Mouse (Mus musculus): Measurements from ENCODE around the gene Idnk. TPM values are rescaled to one million over a fixed set of nuclear protein-coding genes. Genes with fewer than 3 reads are reported as not detected.

The Idnk gene
- polyA plus RNA-seq, 1 experiment from 2014 or later, result 40.0 TPM

DNA sequence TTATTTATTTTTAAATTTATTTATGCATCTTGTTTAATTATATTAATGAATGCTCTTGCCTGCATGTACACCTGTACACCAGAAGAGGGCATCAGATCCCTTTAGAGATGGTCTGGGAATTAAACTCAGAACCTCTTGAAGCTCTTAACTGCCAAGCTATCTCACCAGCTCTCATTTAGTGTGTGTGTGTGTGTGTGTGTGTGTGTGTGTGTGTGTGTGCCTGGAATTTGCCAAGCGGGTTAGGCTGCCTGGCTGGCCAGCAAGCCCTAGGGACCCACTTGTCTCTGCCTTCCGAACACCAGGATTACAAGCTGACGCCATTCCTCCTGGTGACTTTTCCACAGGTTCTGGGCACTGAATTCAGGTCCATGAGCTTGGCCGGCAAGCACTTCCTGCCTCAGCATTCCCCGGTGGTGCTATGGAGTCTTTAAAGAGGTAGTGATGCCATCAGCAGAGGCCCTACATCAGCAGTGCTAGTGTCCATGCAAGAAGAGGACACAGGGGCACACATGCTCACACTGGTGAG lies 8.4 kb upstream of the Idnk start:
- 41% methylated on average over 5 of the region's 5 CpGs for WGBS
- Histone ChIP-seq H3K9me3 (no peaks in the 10 kb centered on the region), H3K27me3 (replicated peaks) (no peaks in the 10 kb centered on the region), H3K4me3 (replicated peaks) (peak overlapping the region; percentile 37), H3K4me1 (no peaks in the 10 kb centered on the region), H3K36me3 (no peaks in the 10 kb centered on the region), H3K9ac (no peak overlapping the region), H3K27ac (no peak overlapping the region), H3K4me2 (peak overlapping the region; percentile 73)
- ATAC-seq (ENCODE audit: insufficient read depth, low FRiP score, low read depth), result peak; percentile 39; the same call in 1 of the 2 replicates

DNA sequence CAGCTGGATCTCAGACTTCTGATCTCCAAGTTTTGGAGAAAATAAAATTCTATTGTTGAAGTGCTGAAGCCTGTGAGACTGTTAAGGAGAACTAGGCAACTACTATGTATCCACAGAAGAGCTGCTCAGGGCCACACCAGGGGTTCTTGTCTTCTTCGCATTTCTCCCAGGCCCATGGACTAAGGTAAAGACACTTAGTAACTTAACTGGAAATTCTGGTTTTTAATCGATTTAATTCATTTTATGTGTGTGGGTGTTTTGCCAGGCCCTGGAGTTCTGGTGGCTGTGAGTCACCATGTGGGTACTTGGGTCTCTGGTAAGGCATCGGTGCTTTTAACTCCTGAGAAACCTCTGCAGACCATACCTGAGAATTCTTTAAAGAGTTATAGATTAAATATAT lies 7.8 kb upstream of the Idnk start:
- Histone ChIP-seq H3K36me3 (no peaks in the 10 kb centered on the region), H3K4me1 (no peaks in the 10 kb centered on the region), H3K9me3 (no peaks in the 10 kb centered on the region), H3K4me2 (no peak overlapping the region), H3K4me3 (replicated peaks) (no peak overlapping the region), H3K27ac (no peak overlapping the region), H3K27me3 (replicated peaks) (no peaks in the 10 kb centered on the region), H3K9ac (no peak overlapping the region)
- WGBS, result 73% methylated on average over 3 of the region's 3 CpGs
- ATAC-seq (ENCODE audit: insufficient read depth, low FRiP score, low read depth), result no peak

DNA sequence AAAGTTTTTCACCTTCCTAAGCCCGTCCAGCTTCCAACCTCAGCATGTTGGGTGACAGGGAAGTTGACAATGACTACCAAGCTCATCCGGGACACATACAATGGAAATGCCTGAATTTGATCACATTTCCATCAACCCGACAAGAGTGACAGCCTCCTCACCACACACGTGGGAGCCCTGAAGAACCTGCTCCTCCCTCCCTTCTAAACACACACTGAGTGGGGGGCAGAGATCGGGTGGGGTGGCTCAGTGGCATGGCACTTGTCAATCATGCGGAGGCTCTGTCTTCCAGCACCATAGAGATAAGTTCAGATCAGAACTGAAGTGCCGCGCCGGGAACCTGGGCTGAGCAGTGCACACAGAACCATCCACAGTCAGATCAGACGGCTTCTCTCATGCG lies 7.0 kb upstream of the Idnk start:
- Histone ChIP-seq H3K4me2 (no peak overlapping the region), H3K36me3 (no peaks in the 10 kb centered on the region), H3K9me3 (no peaks in the 10 kb centered on the region), H3K27ac (no peak overlapping the region), H3K4me1 (no peaks in the 10 kb centered on the region), H3K9ac (no peak overlapping the region), H3K27me3 (replicated peaks) (no peaks in the 10 kb centered on the region), H3K4me3 (replicated peaks) (no peak overlapping the region)
- WGBS, result 77% methylated on average over 11 of the region's 11 CpGs
- ATAC-seq (ENCODE audit: insufficient read depth, low FRiP score, low read depth), result no peak

DNA sequence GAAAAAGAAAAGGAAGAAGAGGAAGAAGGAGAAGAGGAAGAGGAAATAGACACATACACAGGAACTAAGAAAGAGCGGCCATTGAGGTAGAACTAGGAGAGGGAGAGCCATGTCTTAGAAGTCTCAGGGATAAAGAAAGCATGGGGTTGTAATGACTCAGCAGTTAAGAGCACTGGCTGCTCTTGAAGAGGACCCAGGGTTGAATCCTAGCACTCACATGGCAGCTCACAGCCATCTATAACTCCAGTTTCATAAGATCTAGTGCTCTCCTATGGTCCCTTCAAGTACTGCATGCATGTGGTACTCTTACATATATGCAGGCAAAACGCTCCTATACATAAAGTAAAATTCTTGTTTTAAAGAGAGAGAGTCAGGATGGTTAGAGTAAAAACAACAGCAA lies 1.4 kb upstream of the Idnk start:
- WGBS, result 90% methylated on average over 2 of the region's 2 CpGs
- no peak for ATAC-seq (ENCODE audit: insufficient read depth, low FRiP score, low read depth)

DNA sequence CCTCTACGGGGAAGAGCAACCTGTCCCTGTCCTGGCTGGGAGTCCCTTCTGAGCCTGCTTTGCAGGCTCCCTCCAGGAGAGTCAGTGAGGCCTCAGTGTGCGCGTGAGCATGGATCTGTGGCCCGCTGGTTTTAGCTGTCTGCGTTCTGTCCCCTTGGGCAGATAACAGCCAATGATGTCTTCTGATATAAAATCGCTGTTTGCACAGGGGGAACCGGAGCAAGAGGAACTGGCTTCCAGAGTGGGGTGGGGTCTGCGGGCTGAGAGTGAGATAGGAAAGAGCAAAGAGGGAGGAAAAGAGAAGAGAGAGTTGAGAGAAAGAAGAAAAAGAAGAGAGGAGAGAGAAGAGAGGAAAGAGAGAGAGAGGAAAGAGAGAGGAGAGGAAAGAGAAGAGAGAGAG lies 413 bp upstream of the Idnk start:
- Histone ChIP-seq H3K36me3 (peaks cover 18% of the 10 kb centered on the region), H3K4me2 (peak overlapping the region; percentile 94), H3K27ac (no peak overlapping the region), H3K9ac (no peak overlapping the region), H3K9me3 (no peaks in the 10 kb centered on the region), H3K4me1 (peaks cover 3% of the 10 kb centered on the region; the same call in 1 of the 2 replicates), H3K27me3 (replicated peaks) (no peaks in the 10 kb centered on the region), H3K4me3 (replicated peaks) (peak overlapping the region; percentile 90)
- WGBS, result 19% methylated on average over 8 of the region's 8 CpGs
- ATAC-seq (ENCODE audit: insufficient read depth, low FRiP score, low read depth), result no peak

More for the DNA sequence above, 1.4 kb upstream of the Idnk start:
- no peak overlapping the region for H3K4me2 ChIP-seq
- no peak overlapping the region for H3K4me3 ChIP-seq (replicated peaks)
- no peaks in the 10 kb centered on the region for H3K9me3 ChIP-seq
- H3K4me1 ChIP-seq, result peaks cover 3% of the 10 kb centered on the region; the same call in 1 of the 2 replicates
- no peak overlapping the region for H3K27ac ChIP-seq
- H3K27me3 ChIP-seq (replicated peaks), result no peaks in the 10 kb centered on the region
- H3K36me3 ChIP-seq, result peaks cover 10% of the 10 kb centered on the region
- H3K9ac ChIP-seq, result no peak overlapping the region

GRCm38 (mm10) chr13:58158099-58158912 lies 857 bp downstream of the Idnk start:
- Histone ChIP-seq H3K4me1 (peaks cover 3% of the 10 kb centered on the region; the same call in 1 of the 2 replicates), H3K4me2 (peak overlapping the region; percentile 94), H3K4me3 (replicated peaks) (peak overlapping the region; percentile 90), H3K36me3 (peaks cover 24% of the 10 kb centered on the region), H3K27me3 (replicated peaks) (no peaks in the 10 kb centered on the region), H3K9ac (peak overlapping the region; percentile 61), H3K27ac (peak overlapping the region; percentile 63), H3K9me3 (no peaks in the 10 kb centered on the region)
- WGBS, result 8% methylated on average over 16 of the region's 16 CpGs
- peak; percentile 42; the same call in 1 of the 2 replicates for ATAC-seq (ENCODE audit: insufficient read depth, low FRiP score, low read depth)

- no peak for ATAC-seq (ENCODE audit: insufficient read depth, low FRiP score, low read depth)
These were observed 3.3 kb downstream of the Idnk start for GRCm38 (mm10) chr13:58160761-58161160.

GRCm38 (mm10) chr13:58163343-58163742 lies 5.9 kb downstream of the Idnk start:
- Histone ChIP-seq H3K27me3 (replicated peaks) (no peaks in the 10 kb centered on the region), H3K36me3 (peaks cover 28% of the 10 kb centered on the region), H3K4me2 (no peak overlapping the region), H3K9me3 (no peaks in the 10 kb centered on the region), H3K4me1 (peaks cover 2% of the 10 kb centered on the region; the same call in 1 of the 2 replicates), H3K9ac (no peak overlapping the region), H3K27ac (no peak overlapping the region), H3K4me3 (replicated peaks) (no peak overlapping the region)
- 95% methylated on average over 12 of the region's 12 CpGs for WGBS
- ATAC-seq (ENCODE audit: insufficient read depth, low FRiP score, low read depth), result no peak

More at GRCm38 (mm10) chr13:58160761-58161160, 3.3 kb downstream of the Idnk start:
- Histone ChIP-seq H3K4me3 (replicated peaks) (no peak overlapping the region), H3K36me3 (peaks cover 28% of the 10 kb centered on the region), H3K4me1 (peaks cover 3% of the 10 kb centered on the region; the same call in 1 of the 2 replicates), H3K9me3 (no peaks in the 10 kb centered on the region), H3K9ac (no peak overlapping the region), H3K27me3 (replicated peaks) (no peaks in the 10 kb centered on the region), H3K27ac (no peak overlapping the region), H3K4me2 (no peak overlapping the region)
- WGBS, result 93% methylated on average over 15 of the region's 15 CpGs

DNA sequence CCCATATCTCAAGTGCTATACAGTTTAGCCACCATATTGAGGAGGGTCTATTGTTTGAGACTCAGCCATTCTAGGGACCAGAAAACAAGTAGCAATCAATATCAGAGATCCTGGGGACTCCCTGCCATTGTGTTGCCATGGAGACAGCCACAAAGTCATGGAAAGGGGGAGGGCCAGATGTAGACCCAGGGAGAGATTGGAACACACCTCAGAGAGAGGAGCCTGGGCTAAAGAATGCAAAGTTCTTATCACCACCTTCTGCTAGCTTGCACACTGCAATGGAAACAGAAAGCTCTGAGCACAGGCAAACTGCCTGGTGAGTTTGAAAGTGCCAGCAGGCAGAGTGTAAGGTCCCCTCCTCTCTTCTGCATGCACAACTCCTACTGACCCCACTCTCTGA lies 10.7 kb downstream of the Idnk start:
- Histone ChIP-seq H3K4me3 (replicated peaks) (no peak overlapping the region), H3K4me2 (no peak overlapping the region), H3K4me1 (no peaks in the 10 kb centered on the region), H3K9ac (no peak overlapping the region), H3K9me3 (no peaks in the 10 kb centered on the region), H3K27me3 (replicated peaks) (no peaks in the 10 kb centered on the region), H3K36me3 (peaks cover 22% of the 10 kb centered on the region; the same call in 1 of the 2 replicates), H3K27ac (no peak overlapping the region)
- no peak for ATAC-seq (ENCODE audit: insufficient read depth, low FRiP score, low read depth)

DNA sequence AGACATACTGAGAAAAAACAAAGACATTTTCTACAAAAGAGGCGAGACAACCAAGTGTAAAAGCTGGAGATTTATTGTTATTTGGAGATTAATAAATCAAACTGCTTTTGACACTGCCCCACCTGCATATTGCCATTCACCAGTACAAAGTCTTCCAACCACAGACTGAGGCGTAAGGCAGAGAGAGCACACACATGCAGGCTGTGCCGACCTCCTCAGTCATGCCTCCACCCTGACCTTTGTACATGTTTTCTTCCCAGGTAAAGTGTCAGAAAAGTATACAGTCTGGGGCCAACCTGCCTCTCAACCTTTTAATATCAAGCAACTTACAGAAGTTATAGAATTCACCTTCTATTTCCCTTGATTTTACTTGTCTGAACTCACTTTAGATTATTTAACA lies 18.7 kb downstream of the Idnk start:
- Histone ChIP-seq H3K27me3 (replicated peaks) (no peaks in the 10 kb centered on the region), H3K36me3 (peaks cover 33% of the 10 kb centered on the region), H3K4me3 (replicated peaks) (no peak overlapping the region), H3K4me2 (no peak overlapping the region), H3K9ac (no peak overlapping the region), H3K9me3 (no peaks in the 10 kb centered on the region), H3K4me1 (no peaks in the 10 kb centered on the region), H3K27ac (no peak overlapping the region)
- no peak for ATAC-seq (ENCODE audit: insufficient read depth, low FRiP score, low read depth)
- 71% methylated on average over 3 of the region's 3 CpGs for WGBS

GRCm38 (mm10) chr13:58177511-58178208 lies 20.2 kb downstream of the Idnk start:
- Histone ChIP-seq H3K4me1 (no peaks in the 10 kb centered on the region), H3K27ac (no peak overlapping the region), H3K4me2 (no peak overlapping the region), H3K9ac (no peak overlapping the region), H3K27me3 (replicated peaks) (no peaks in the 10 kb centered on the region), H3K4me3 (replicated peaks) (no peak overlapping the region), H3K9me3 (no peaks in the 10 kb centered on the region), H3K36me3 (peaks cover 34% of the 10 kb centered on the region)
- WGBS, result 90% methylated on average over 9 of the region's 9 CpGs
- ATAC-seq (ENCODE audit: insufficient read depth, low FRiP score, low read depth), result no peak
